Mouse (Mus musculus) limb, embryonic 12.5 days (tissue): Measurements from ENCODE around the gene Gm20807. TPM values are rescaled to one million over a fixed set of nuclear protein-coding genes. Genes with fewer than 3 reads are reported as not detected.
"Not testable (repeated sequence)": the region's sequence is repeated elsewhere in the genome, so short reads cannot be mapped to it uniquely, and the experiment has no call there.

ENCODE experiments used
- ATAC-seq: fragments of 200-750 bp; cut with Nextera tagmentation; 2 replicates; pipeline ENCODE4 v1.8.0; 2017; ENCODE audit warnings: low read depth, moderate TSS enrichment; ENCODE audit not compliant: insufficient number of reproducible peaks, insufficient read depth, low FRiP score, low TSS enrichment
- H3K27ac ChIP-seq: fragments of 300-500 bp; sonication (generic); 2 replicates; pipeline ENCODE4 v1.5.1; 2016; ENCODE audit warnings: mild to moderate bottlenecking, moderate library complexity
- H3K27me3 ChIP-seq: fragments of 300-500 bp; sonication (generic); 2 replicates; pipeline ENCODE4 v1.6.1; 2016; ENCODE audit warnings: mild to moderate bottlenecking, moderate library complexity
- H3K36me3 ChIP-seq: fragments of 300-500 bp; sonication (generic); 2 replicates; pipeline ENCODE4 v1.6.1; 2016; ENCODE audit warnings: mild to moderate bottlenecking, moderate library complexity
- H3K4me1 ChIP-seq: fragments of 300-500 bp; sonication (generic); replicated peaks from 2 replicates; pipeline ENCODE4 v1.6.1; 2016
- H3K4me2 ChIP-seq: fragments of 300-500 bp; sonication (generic); 2 replicates; pipeline ENCODE4 v1.6.1; 2016; ENCODE audit warnings: mild to moderate bottlenecking, moderate library complexity
- H3K4me3 ChIP-seq: fragments of 300-500 bp; sonication (generic); replicated peaks from 2 replicates; pipeline ENCODE4 v1.5.1; 2016; ENCODE audit warnings: mild to moderate bottlenecking
- H3K9ac ChIP-seq: fragments of 300-500 bp; sonication (generic); replicated peaks from 2 replicates; pipeline ENCODE4 v1.6.1; 2016; ENCODE audit warnings: mild to moderate bottlenecking, moderate library complexity
- H3K9me3 ChIP-seq: fragments of 300-500 bp; sonication (generic); 2 replicates; pipeline ENCODE4 v1.6.1; 2016; ENCODE audit warnings: mild to moderate bottlenecking, moderate library complexity
- polyA plus RNA-seq: library from polyadenylated mRNA; unstranded; fragments of >200 nt; fragmentation: Nextera tagmentation; extraction: Ambion mirVana; gene quantifications from 2 replicates; pipeline ENCODE4 v1.2.1, GENCODE M21; 2016

Gm20807 gene
- polyA plus RNA-seq: not detected in 2 replicates

DNA sequence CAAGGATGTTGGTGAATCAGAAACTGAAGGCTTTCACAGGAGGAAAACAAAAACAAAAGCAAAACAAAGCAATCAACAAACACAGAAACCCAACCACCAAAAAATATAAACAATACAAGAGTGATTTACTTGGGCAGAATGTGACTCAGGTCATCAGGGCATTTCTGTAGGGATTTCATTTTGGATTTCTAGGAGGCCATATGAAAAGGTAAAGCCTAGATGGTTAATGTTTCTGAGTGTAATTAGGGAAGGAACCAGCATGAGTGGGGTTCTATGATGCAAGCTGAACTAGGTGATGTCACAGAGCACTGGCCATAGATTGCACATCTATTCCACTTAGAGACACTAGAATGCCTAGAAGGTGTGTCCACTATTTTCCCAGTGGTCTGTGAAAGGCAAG lies at the start of gene Gm20807:
TSS of gene Gm20807 (plus strand) at position 301 of the 400 bp plus-strand sequence.
- not testable (repeated sequence) for H3K4me1 ChIP-seq, H3K27me3 ChIP-seq, H3K4me3 ChIP-seq, H3K4me2 ChIP-seq, H3K27ac ChIP-seq, ATAC-seq, H3K9ac ChIP-seq, H3K9me3 ChIP-seq, H3K36me3 ChIP-seq

Other genes with a start within 250 kb of the Gm20807 start
- gene Gm21891, start 90.6 kb downstream of the Gm20807 start, polyA plus RNA-seq: not detected in 2 replicates
- gene Gm21425, start 119.1 kb downstream of the Gm20807 start, polyA plus RNA-seq: not detected in 2 replicates
- gene Gm21828, start 181.0 kb downstream of the Gm20807 start, polyA plus RNA-seq: not detected in 2 replicates
- not detected in 2 replicates for gene Gm21440, start 209.5 kb downstream of the Gm20807 start, polyA plus RNA-seq
- not detected in 2 replicates for gene Gm21454, start 209.6 kb downstream of the Gm20807 start, polyA plus RNA-seq